Mouse (Mus musculus) liver, postnatal 0 days (tissue): ENCODE measurements around the gene Gm3269.
"Not testable (repeated sequence)": the region's sequence is repeated elsewhere in the genome, so short reads cannot be mapped to it uniquely, and the experiment has no call there.

ENCODE experiments used
- CTCF ChIP-seq: sonication (generic); IDR thresholded peaks from 2 replicates; pipeline ENCODE4 v1.5.1; 2016; ENCODE audit warnings: antibody characterized with exemption, low read depth
- EP300 ChIP-seq: IDR thresholded peaks from 2 replicates; pipeline ENCODE4 v1.6.1; 2016; ENCODE audit warnings: antibody characterized with exemption, low read depth, mild to moderate bottlenecking

- not testable (repeated sequence) for TF ChIP-seq CTCF, EP300
Observed at GRCm38 (mm10) chr14:4806421-4806820, 31.5 kb upstream of the Gm3269 start.
